ENCODE assay signal across 9 mouse cellular contexts in the genomic region with DNA sequence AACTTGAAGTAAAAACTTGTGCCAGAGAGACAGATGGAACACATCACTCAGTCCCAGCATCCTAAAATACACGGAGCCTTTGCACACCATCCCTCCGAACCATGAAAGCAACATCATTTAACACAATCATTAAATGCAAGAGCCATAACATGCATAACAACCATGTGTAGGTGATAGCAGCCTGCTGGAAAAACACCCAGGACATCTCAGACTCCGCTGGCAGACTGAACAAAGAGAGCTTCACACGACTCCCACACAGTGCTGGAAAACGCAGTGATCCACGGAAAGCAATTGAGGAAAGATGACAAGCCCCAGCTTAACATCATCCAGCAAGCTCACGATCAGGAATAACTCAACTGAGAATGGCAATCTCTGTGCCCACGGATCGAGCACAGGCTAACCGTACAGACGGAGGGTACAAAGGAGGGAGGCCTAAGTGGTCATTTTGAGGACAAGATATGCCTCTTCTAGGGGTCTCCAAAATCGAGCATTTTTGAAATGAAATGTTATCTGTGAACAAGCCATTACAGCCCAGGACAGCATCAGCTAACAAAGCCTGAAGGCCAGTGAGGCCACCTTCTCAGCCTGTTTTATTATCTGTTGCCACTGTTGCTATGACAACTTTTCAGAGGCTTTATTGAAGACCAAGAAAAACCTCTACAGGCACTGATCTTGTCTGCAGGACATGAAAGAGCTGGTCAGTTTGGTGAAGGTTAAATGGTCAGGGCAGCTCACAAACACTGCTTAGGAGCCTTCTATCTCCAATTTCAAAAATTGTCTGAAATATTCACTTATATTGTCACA.
DNase-seq lines count a peak whose midpoint lies in the region; ATAC-seq lines count a peak whose summit lies in the region.
"Had no signal": no experiment of that assay in that cellular context is flagged by ENCODE, and none has a peak within 500 bp of the region (broad histone marks: within the 10 kb centered on the region; RNA-seq: fewer than 3 reads in every experiment).

No protein-coding gene starts in this region.

- H3K9me3 ChIP-seq in kidney, embryonic 15.5 days (replicated peaks): no peaks in the 10 kb centered on the region
- H3K9me3 ChIP-seq in forebrain, embryonic 15.5 days: no peaks in the 10 kb centered on the region
- no peaks in the 10 kb centered on the region for H3K9me3 ChIP-seq in neural tube, embryonic 11.5 days (ENCODE audit: control insufficient read depth, low read length)

- DNase-seq in kidney, postnatal 14 days: no peak
- DNase-seq in layer of hippocampus, postnatal 36 days: peak; percentile 37 to 49
- DNase-seq in neural tube, embryonic 11.5 days (ENCODE audit: low spot score): no peak
- no peak for DNase-seq in ovary, postnatal 10 days (ENCODE audit: low spot score)
- no peak for DNase-seq in adrenal gland, adult 18-20 months (ENCODE audit: low spot score in 2 of 2)
- no peak for DNase-seq in urinary bladder, postnatal 14 days (ENCODE audit: low spot score)
- DNase-seq: heart, postnatal 36 days had no signal

- H3K4me2 ChIP-seq in kidney, embryonic 15.5 days: no peak overlapping the region
- no peak overlapping the region for H3K4me2 ChIP-seq in forebrain, embryonic 15.5 days (replicated peaks)
- H3K4me2 ChIP-seq in neural tube, embryonic 11.5 days (ENCODE audit: low read depth): no peak overlapping the region

- ATAC-seq in kidney, embryonic 15.5 days (replicated peaks; ENCODE audit: low FRiP score): peak; percentile 59
- ATAC-seq in forebrain, embryonic 15.5 days (replicated peaks): peak; percentile 87
- ATAC-seq in neural tube, embryonic 11.5 days (ENCODE audit: insufficient read depth, low FRiP score, low TSS enrichment): no peak

- H3K27ac ChIP-seq in kidney, embryonic 15.5 days: no peak overlapping the region
- H3K27ac ChIP-seq in forebrain, embryonic 15.5 days (replicated peaks): peak overlapping the region; percentile 84
- 0 out of 2 replicates have a peak overlapping the region, but pooled peaks have one; percentile 39 for H3K27ac ChIP-seq in neural tube, embryonic 11.5 days (ENCODE audit: low read depth, low read length)

- H3K4me1 ChIP-seq in kidney, embryonic 15.5 days: peaks cover 20% of the 10 kb centered on the region
- H3K4me1 ChIP-seq in forebrain, embryonic 15.5 days: peaks cover 21% of the 10 kb centered on the region
- H3K4me1 ChIP-seq in neural tube, embryonic 11.5 days (ENCODE audit: control insufficient read depth, insufficient read depth, low read length): 0 out of 2 replicates have a peak, but pooled peaks cover 2% of the 10 kb centered on the region

- H3K27me3 ChIP-seq in kidney, embryonic 15.5 days: no peaks in the 10 kb centered on the region
- no peaks in the 10 kb centered on the region for H3K27me3 ChIP-seq in forebrain, embryonic 15.5 days
- H3K27me3 ChIP-seq in neural tube, embryonic 11.5 days (ENCODE audit: control insufficient read depth, insufficient read depth, low read length): no peaks in the 10 kb centered on the region

- H3K36me3 ChIP-seq in kidney, embryonic 15.5 days: no peaks in the 10 kb centered on the region
- no peaks in the 10 kb centered on the region for H3K36me3 ChIP-seq in forebrain, embryonic 15.5 days
- no peaks in the 10 kb centered on the region for H3K36me3 ChIP-seq in neural tube, embryonic 11.5 days (ENCODE audit: control insufficient read depth, insufficient read depth, low read length)

- 0 out of 2 replicates have a peak overlapping the region, but pooled peaks have one; percentile 10 for H3K9ac ChIP-seq in kidney, embryonic 15.5 days
- H3K9ac ChIP-seq in forebrain, embryonic 15.5 days (replicated peaks): no peak overlapping the region
- H3K9ac ChIP-seq in neural tube, embryonic 11.5 days (ENCODE audit: low read length): no peak overlapping the region

- no peak overlapping the region for H3K4me3 ChIP-seq in kidney, embryonic 15.5 days (replicated peaks)
- no peak overlapping the region for H3K4me3 ChIP-seq in forebrain, embryonic 15.5 days
- H3K4me3 ChIP-seq in neural tube, embryonic 11.5 days (ENCODE audit: low read depth, low read length): no peak overlapping the region

- 33% methylated on average over 12 of the region's 12 CpGs for whole genome bisulfite sequencing in kidney, embryonic 15.5 days
- WGBS in forebrain, embryonic 15.5 days: 50% methylated on average over 12 of the region's 12 CpGs
- WGBS in neural tube, embryonic 11.5 days: 32% methylated on average over 12 of the region's 12 CpGs

Comparison
In these comparisons a context has a peak if more than half of its experiments do, and no peak if none do; other contexts are left out.
1. DNase-seq: peak in layer of hippocampus, postnatal 36 days (2 of 2); none in kidney, postnatal 14 days (single experiment), neural tube, embryonic 11.5 days (single experiment), ovary, postnatal 10 days (single experiment), adrenal gland, adult 18-20 months (0 of 2) and urinary bladder, postnatal 14 days (single experiment).